Mouse (Mus musculus) gastrocnemius, postnatal 14 days (tissue): ENCODE data around the gene Astn1. TPM values are rescaled to one million over a fixed set of nuclear protein-coding genes. Genes with fewer than 3 reads are reported as not detected.

Experiments used
- DNase-seq: peaks from one replicate; pipeline ENCODE4 v3.0.0; 2021; ENCODE audit warnings: mixed read lengths
- intact Hi-C: fragments of 180-260 bp; cut with DNase I; formaldehyde crosslinking; loops from one replicate; pipeline ENCODE4 v1.15.1; 2025; ENCODE audit warnings: low total_unique reads
- long read RNA-seq, 2 experiments: library from polyadenylated mRNA; stranded (forward); transcript quantifications; one replicate each; pipeline ENCODE4 v2.0.0; 2021
- total RNA-seq, 2 experiments: library from RNA; stranded (reverse); gene quantifications; 2 replicates each; pipeline ENCODE4 v1.2.3; 2021

Gene Astn1
- total RNA-seq: under 1 TPM; 0.38 to 0.39 TPM
- long read RNA-seq, experiment 1: 0 reads
- long read RNA-seq, experiment 2: 0 reads

DNA sequence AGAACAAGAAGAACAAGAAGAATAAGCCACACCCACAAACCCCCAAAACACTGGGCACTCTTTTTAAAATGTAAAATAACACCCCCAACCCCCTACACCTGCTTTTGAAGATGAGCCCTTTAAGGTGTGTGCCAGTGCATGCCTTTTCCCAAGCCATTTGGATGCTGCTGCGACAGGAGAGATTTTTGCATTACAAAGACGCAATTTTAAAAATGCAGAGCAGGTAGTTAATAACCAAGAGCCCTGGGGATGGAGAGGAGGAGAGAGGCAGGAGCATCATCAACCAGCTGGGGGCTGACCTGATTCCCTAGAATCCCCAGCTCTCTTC is at the start of gene Astn1:
Gene Astn1 (plus strand): TSS at position 310 of the 328 bp plus-strand sequence.
- intact Hi-C loops: no loop called here

GRCm38 (mm10) chr1:158323325-158323724 is 38.7 kb upstream of the Astn1 start:
- intact Hi-C loops: no loop called here
- DNase-seq: no peak

More for the DNA sequence above, at the start of gene Astn1:
- DNase-seq: no peak

DNA sequence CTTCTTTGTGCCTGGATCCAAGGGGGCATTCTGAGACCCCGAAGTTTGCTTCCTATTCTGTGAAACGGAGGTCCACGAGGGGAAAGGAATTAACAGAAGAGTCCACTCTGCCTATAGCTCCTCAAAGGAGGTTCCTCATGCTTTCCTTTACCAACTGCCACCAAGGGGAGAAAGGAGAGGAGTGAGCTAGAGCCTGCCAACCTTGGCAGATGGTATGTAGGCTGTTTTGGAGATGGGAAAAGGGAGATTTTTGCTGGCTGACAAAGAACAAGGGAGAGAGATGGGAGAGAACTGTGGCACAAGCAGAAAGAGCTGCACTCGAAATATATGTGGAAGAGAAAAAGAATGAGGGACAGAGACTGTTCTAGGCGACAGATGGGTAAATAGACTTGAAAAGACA is 33.9 kb upstream of the Astn1 start:
- DNase-seq: no peak
- intact Hi-C loops: no loop called here

DNA sequence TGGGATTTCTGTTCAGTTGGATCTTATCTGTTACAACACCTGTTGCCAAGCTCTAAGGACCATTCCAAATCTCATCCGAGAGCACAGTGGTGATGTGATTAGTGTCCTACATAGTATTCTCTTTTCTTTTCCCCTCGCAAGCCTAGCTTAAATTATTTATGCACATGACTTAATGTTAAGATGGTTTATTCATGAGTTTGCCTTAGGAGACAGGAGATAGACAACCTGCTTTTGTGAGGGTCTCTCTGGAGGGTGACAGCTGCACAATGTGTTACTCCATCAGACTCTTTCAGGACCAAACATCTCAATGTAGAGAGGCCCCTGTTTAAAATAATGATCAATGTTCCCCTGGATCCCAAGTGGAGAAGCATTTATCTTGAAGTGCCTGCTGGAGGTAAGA is 33.2 kb upstream of the Astn1 start:
- DNase-seq: no peak
- intact Hi-C loops: no loop called here

- intact Hi-C loops: no loop called here
- DNase-seq: no peak
Observed at GRCm38 (mm10) chr1:158343243-158343714, 18.8 kb upstream of the Astn1 start.

DNA sequence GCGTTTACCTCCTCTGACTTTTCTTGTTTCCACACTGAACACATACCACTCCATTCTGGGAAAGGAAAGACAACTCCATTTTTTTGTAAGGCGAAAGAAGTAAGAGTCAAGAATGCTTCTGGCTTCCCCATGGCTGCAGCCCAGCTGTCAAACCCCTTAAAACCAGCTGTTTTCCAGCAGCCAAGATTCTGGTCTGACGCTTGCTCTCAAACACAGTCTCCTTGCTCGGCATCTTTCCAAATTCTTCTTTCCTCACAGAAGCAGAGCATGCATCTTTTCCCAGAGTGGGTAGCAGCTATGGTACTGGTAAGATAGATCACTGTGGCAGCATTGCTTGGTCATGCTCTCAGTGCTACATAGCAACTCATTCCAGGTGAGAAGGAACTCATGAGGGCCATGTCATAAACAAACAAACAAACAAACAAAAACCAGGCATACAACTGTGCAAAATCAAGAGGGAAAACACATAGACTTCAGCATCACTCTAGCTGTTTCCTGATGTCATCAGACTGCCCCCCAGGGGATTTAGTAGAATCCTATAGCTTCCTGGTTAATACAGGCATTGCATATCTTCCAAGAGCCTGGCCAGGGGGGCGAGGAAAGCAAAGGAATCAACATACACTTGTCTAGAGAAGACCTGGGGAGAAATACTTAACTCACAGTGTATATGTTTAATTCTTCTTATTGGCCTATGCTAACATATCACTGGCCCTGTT is 8.3 kb upstream of the Astn1 start:
- DNase-seq: no peak
- intact Hi-C loops: no loop called here

DNA sequence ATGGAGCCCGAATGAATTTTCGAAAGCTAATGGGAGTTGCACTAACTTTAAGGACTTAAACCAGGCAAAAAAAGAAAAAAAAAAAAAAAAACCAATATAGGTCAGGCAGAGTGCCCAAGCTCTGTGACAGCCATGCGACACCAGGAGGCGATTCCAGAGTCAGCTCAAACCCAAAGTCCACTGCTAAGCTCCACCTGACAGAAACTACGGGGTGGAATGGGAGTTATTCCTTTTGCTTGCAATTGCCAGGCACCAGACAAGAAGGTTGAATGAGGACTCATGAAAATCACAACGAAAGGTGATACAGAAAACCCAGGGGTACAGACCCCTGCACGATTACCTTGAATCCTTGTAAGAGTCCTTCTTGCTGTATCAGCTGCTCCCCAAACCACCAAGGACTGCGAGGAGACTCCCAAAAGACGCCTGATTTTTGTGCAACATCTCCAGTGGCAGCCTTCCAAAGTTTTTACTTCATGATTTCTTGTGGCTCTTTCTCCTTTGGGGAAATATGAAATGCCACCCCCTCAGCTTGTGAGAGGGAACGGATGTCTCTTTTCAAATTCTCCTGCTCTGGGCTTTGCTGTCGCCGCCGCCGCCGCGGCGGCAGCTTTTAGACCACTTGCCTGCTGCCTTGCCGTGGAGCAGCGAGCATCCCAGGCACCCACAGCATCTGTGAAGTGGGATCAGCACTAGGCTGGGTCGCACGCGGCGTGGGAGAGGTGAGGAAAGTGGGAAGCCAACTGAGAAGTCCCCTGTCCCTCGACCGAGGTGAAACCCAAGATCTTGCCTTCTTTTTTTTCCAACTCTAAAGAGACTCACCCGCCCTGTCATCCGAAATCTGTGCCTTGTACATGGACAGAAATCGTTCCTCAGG is 6.7 kb upstream of the Astn1 start:
- intact Hi-C loops: no loop called here
- DNase-seq: no peak

DNA sequence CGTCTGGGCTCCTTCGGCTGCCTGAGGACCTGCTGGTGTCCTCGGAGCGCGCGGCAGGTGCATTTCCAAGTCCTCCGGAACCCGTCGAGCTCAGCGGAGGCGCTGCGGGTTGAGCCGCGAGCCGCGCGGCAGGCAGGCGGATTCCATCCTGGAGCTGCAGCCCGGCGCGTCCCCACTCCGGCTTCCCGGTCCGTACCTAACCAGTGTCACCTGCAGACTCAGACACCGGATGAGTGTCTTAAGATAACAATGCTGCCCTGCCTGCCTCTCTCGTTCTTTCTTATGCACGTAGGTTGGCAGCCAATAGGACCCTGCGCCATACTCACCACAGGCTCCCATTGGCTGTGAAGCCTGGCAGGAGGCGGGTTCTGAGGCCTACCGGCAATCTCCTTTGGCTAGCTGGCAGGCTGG is 6.0 kb upstream of the Astn1 start, which contains the start of gene Brinp2:
Gene Brinp2 (minus strand): TSS at position 276 of the 411 bp plus-strand sequence.
- peak; percentile 47 for DNase-seq
- intact Hi-C loops: no loop called here

DNA sequence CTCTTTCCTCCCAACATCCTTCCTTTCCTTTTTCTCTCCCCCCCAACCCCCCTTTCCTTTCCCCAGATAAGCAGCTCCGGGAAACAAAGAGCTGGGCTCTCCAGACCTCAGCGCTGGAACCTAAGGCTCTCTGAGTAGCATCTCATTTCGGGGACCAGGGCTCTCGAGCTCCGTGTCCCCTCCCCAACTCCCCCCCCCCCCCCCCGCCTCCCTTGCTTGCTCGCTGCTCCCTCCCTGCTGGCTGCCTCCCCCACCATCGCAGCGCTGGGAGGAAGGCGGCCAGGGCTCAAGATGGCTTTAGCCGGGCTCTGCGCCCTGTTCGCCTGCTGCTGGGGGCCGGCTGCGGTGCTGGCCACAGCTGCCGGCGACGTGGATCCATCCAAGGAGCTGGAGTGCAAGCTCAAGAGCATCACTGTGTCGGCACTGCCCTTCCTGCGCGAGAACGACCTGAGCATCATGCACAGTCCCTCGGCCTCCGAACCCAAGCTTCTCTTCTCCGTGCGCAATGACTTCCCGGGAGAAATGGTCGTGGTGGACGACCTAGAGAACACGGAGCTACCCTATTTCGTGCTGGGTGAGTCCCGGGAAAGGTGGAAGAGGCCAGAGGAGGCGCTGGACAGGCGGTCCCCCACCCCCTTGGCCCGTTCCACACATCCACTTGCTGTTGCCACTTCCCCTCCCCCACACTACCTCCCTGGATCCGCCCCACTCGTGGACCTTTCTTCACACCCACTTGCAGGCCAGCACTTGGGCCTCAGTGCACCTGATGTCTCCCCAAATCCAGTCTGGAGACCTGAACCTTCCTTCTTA is 424 bp downstream of the Astn1 start:
- intact Hi-C loops: no loop called here
- DNase-seq: no peak

DNA sequence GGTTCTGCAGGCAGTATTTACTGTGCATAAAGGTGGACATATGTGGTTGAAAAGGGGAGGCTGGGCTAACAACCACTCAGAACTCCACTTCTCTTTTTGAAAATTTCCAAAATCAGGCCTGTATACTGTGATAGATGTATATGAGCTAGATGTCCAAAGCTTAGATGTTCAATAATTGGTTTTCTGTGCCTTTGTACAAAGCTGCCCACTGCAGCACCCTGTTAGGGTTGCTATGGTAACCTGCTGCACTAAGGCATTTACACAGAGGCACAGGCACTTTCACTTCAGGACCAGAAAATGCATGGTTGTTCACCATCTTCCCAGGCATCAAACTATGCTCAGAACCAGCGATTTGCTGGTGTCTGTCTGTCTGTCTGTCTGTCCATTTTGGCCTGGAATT is 2.4 kb downstream of the Astn1 start:
- DNase-seq: no peak
- intact Hi-C loops: no loop called here

DNA sequence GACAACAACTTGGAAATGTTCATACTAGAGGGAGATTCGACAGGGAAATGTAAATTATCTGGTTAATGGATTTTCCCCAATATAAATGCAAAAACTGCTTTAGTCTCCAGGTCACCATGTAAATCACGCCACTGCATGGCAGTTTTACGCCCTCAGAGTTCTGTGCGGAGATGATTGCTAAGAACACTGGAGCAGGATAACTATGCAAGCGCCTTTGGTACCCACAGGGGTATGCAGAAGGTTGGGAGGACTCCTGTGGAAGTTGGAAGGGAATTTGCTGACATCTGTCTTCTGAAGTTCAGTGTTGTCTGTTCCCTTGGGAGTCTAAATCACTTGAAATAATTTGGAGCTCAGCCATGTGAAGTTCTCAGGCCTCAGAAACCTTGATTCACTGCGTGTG is 20.2 kb downstream of the Astn1 start:
- intact Hi-C loops: no loop called here
- no peak for DNase-seq

- DNase-seq: no peak
- intact Hi-C loops: no loop called here
Observed at GRCm38 (mm10) chr1:158383210-158383609, 21.1 kb downstream of the Astn1 start.

DNA sequence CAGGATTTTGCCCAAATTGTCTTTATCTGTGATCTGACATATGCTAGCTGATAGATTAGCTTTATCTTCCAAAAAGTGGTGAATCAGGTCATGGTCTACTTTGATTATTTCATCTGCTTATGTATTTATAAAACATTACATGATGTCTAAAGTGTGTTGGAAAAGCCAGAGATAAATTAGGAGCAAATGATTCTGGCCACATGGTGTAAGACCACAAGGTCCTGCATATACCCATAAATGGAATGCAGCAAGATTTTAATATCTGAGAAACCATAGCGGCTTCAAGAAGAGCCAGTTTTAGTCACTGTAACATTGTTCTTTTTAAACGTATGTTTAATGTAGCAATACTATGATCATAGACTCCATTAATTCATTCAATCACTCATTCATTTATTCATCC is 23.2 kb downstream of the Astn1 start:
- no peak for DNase-seq
- intact Hi-C loops: no loop called here

DNA sequence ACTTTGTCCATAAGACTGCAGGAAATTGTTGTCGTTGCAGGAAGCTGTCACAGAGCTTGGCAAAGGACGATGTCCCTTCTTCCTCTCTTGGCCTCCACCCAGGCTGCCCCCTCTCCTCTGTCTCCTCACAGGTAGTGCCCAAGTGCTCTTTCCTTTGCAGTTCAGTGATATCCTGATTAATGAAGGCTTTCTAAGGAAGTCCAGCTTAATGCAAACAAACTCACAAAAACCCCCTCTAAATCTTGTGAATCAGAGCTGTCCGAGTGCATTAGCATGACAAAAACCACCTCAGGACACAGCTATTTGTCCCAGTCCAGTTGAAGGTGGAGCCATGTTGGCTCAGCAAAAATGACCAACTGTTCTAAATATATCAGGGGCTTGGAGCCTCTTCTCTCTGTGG is 24.7 kb downstream of the Astn1 start:
- DNase-seq: no peak
- intact Hi-C loops: no loop called here

- no peak for DNase-seq
- intact Hi-C loops: no loop called here
Observed at GRCm38 (mm10) chr1:158388995-158389394, 26.9 kb downstream of the Astn1 start.

DNA sequence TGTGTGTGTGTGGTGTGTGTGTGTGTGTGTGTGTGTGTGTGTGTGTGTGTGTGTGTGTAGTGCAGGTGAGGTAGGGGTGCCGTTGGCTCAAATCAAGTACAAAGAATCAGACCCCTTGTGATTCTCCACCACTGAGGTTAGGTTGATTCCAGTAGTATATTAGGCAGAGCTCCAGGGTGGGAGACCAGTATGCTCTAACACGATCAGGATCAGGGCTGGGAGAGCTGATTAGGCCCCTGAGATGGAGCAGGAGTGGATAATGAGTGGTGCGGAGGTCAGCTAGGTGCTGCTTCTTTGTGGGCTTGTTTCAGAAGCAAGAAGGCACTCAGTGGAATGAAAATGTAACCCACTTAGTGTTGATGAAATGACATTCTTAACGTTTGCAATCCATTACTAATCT is 28.6 kb downstream of the Astn1 start:
- intact Hi-C loops: no loop called here
- DNase-seq: no peak

DNA sequence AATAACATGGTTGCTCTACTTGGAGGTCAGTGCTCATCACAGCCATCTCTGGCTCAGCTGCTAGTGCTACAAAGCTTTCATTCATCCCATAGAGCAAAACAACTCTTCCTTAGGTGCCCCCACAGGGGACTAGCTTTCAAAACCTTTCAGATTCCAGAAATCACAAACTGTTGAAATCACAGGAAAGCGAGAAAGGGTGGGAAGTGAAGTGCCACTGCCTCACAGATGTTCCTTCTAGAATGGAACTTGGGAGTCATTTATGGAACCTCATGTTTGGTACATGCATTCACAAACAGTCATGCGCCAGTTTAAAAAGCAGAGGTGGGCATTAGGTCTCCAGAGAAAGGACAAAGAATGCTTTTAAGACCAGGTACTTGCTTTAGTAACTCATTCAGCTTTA is 35.0 kb downstream of the Astn1 start:
- no peak for DNase-seq
- intact Hi-C loops: no loop called here

DNA sequence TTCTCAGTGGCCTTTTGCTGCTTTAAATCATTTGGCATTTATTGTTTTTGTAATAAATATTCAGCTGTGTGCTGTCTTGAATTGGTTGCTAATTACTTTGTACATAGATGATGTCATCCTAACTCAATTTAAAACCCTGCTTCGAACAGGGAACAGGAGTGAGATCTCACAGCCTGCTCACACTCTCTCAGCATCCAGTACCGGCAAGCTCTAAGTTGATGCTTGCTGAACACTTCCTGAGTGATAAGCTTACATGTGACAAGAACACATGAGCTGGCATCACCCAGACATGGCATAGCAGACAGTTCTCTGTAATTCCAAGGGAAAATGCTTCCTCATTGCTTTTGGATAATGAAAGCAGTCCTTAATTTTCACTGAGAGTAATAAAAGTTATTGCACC is 38.8 kb downstream of the Astn1 start:
- no peak for DNase-seq
- intact Hi-C loops: no loop called here

DNA sequence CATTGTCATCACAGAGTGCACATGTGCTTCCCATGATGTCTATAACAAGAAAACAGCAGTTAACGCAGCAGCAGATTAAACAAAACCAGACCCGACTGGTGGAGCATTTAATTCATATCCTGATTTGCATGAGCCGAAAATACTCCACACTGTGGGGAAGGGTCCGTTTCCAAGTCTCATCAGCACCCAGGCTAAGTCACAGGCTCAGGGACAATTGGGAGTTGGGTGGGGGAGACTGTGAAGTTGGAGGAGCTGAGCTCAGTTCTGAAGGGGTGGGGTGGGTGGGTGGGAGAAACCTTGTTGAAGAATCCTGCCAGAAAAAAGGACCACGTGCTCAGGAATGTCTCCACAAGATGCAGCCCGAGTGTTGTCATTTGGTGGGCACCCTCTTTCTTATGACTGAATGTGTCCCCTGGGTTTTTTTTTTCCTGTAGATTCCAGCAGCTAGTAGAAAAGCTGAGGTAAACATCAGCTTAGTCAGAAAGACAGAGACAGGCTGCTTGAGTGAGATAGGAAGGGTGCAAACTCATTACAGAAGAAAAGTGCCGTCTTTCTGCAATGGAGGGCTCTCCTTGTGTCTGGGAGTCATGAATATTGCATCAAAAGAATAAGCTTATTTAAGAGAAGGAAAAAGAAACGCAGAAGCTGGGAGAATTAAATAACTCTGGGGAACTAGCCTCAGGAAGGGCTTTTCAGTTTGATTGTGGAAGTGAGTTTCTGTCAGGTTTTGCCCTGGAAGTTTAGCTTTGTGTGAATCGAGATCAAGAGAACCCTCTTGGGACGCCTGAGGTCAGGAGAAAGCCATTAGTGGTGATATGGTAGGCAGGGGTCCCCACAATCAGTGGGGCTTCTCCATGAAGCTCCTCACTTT is 44.1 kb downstream of the Astn1 start:
- intact Hi-C loops: no loop called here
- DNase-seq: no peak
